Mouse (Mus musculus): ENCODE measurements around the gene Olfr1265.

Gene Olfr1265

DNA sequence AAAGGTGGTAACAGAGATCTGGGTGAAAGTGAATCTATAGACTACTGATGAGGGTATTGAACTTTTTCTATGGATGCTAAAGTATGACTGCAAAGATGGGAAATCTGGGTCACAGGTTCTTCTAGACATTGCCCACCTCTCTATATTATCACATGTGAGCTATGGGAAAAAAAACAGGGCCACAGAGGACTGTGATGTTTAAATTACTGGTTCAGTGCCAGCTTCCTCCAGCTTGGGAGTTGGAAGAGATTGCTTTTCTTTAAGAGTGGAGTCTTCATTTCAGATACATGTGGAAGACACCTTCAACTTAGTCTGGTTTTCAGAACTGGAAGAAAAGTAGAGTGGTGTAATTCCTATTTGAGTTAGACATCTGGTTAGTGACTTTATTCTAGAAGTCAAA, at the start of gene Olfr1265:
Gene Olfr1265, plus strand, starts transcription at position 301 of the 400 bp plus-strand sequence.
- DNase-seq, result no peak

DNA sequence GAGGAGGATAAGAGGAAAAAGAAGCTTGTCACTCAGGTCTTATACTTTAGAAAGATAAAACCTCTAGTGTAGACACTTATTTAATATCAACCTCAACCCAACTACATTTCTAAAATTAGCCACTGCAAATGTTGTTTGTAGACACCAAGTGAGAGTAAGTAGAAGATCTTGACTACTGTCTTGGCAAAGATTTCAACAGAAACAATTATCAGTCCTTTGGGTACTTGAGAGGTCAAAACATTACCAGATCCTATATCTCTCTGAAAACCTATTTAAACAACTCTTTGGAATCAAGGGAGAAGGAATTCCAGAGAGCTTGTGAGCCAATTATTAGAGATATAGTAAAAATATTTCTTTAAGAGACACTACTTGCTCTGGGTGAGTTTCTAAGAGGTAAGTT, 44.2 kb upstream of the Olfr1265 start, which contains the start of gene Olfr1261:
Gene Olfr1261, plus strand, starts transcription at position 301 of the 400 bp plus-strand sequence.
- DNase-seq, result no peak

DNA sequence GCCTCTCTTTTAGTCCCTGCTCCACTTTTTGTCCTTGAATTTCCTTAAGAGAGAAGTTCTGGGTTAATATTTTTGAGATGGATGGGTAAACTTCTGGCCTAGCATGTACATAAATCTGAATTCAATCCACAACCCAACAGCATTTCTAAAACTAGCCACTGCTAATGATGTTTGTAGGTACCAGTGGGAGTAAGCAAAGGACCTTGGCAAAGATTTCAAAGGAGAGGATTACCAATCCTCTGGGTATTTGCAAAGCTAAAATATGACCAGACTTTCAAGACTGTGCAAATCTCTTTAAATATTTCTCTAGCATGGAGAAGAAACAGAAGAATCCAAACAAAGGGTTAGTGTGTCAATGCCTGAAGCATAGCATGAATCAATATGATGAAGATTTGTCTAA, 35.3 kb upstream of the Olfr1265 start, which contains the start of gene Olfr1262:
Gene Olfr1262, plus strand, starts transcription at position 301 of the 400 bp plus-strand sequence.
- no peak for DNase-seq

DNA sequence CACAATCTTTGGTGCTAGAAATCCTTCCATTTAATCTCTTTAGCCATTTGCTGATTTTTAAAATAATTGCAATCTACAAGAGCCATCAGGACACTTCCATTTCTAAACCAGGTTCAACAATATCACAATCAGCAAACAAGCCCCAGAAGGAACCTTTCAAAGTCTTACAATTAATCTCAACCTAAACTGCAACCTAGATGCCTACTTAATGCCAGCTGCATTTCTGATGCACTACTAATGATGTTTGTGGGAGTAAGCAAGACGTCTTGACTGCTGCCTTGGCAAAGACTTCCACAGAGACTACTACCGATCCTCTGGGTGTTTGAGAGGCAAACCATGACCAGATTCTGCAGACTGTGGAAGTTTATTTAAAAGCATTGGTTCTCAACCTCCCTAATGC, 23.3 kb upstream of the Olfr1265 start, which contains the start of gene Olfr1263:
Gene Olfr1263, plus strand, starts transcription at position 301 of the 400 bp plus-strand sequence.
- DNase-seq, result no peak

DNA sequence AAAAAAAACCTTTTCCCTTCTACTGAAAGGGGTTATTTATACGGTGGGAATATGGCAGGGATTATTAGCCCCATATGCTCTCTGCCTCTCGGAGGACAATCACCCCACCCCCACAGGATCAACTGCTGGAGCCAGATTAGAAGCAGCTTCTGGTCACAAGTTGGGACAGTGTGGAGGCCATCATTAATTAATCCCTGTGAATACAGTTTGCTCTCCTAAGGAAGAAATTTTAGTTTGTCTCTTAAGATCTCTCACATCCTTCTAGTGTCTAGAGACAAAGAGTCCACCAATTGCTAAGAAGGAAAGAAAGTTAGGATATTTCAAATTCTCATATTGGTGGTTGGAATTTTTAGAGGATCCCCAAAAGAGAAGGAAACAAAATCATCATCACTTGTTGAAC, 9.7 kb upstream of the Olfr1265 start, which contains the start of gene Olfr1264:
Gene Olfr1264, minus strand, starts transcription at position 101 of the 400 bp plus-strand sequence.
- DNase-seq, result no peak

DNA sequence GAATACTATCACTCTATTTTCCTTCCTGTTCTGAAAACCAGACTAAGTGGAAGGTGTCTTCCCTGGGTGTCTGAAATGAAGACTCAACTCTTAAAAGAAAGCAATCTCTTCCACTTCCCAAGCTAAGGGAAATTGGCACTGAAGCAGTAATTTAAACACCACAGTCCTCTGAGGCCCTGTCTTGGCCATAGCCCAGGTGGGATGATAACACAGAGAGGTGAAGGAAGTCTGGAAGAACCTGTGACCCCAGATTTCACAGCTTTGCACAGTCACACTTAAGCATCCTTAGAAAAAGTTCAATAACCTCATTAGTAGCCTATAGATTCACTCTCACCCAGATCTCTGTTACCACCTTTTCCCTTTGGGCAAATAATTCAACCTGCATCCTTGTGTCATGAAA, 28.4 kb downstream of the Olfr1265 start, which contains the start of gene Olfr140:
Gene Olfr140, minus strand, starts transcription at position 101 of the 400 bp plus-strand sequence.
- DNase-seq, result no peak

DNA sequence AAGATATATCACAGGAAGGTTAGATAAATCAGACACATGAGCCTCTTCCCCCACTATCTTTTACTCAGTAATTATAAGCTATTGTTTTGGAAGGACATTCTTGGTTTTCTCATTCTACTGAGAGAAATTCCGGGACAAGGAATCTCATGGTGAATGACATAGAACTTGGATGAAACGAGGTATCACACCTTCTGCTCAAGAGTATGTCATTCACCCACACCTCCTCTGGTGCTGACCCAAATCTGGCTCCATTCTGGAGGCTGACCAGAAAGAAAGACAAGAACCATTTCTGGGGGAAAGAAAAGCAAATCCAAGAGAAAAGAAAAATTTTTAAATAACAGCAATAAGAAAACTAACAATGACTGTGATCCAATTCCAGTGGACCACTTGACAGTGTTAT, 34.9 kb downstream of the Olfr1265 start:
- no peak for DNase-seq

All from cerebellum, adult 11-12 months (tissue).